Mouse (Mus musculus): ENCODE measurements around the gene Pik3r6. TPM values are rescaled to one million over a fixed set of nuclear protein-coding genes. Genes with fewer than 3 reads are reported as not detected.

Pik3r6 gene
- polyA plus RNA-seq, 1 experiment from 2014 or later = 0.79 TPM

DNA sequence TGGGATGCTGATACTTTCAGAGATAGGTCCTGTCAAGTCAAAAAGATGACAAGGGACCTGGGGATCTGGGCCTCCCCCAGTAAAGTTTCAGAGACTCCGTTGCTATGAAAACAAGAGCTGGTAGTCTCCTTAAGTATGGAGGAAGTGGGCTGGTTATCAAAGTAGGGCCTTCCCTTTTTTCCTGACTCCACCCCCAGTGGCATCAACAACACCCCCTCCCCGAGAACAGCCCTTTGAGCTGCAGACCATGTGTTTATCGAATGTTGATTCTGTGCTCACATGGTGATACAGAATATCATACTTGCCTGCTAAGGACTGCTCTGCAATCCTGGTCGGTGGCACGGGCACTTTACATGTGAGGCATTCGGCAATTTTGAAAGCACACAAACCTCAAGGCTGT lies 19.6 kb upstream of the Pik3r6 start:
- no peak for ATAC-seq (ENCODE audit: low read depth)
- no peak overlapping the region for H3K9ac ChIP-seq (replicated peaks; ENCODE audit: low read depth, low read length)
- no peaks in the 10 kb centered on the region for H3K27me3 ChIP-seq (ENCODE audit: control insufficient read depth, insufficient read depth, low read length)
- 82% methylated on average over 6 of the region's 6 CpGs for WGBS
- H3K4me3 ChIP-seq (ENCODE audit: low read depth, low read length) = no peak overlapping the region
- H3K4me1 ChIP-seq (ENCODE audit: control insufficient read depth, insufficient read depth, low read length) = no peaks in the 10 kb centered on the region
- no peaks in the 10 kb centered on the region for H3K9me3 ChIP-seq (ENCODE audit: control insufficient read depth, low read length)
- H3K36me3 ChIP-seq (ENCODE audit: control insufficient read depth, insufficient read depth, low read length) = no peaks in the 10 kb centered on the region
- no peak overlapping the region for H3K4me2 ChIP-seq (ENCODE audit: low read depth, low read length)
- H3K27ac ChIP-seq (ENCODE audit: low read depth, low read length) = no peak overlapping the region

GRCm38 (mm10) chr11:68484431-68484830 lies 18.4 kb upstream of the Pik3r6 start:
- Histone ChIP-seq H3K9me3 (ENCODE audit: control insufficient read depth, low read length) (no peaks in the 10 kb centered on the region), H3K36me3 (ENCODE audit: control insufficient read depth, insufficient read depth, low read length) (no peaks in the 10 kb centered on the region), H3K4me1 (ENCODE audit: control insufficient read depth, insufficient read depth, low read length) (no peaks in the 10 kb centered on the region), H3K4me3 (ENCODE audit: low read depth, low read length) (no peak overlapping the region), H3K27me3 (ENCODE audit: control insufficient read depth, insufficient read depth, low read length) (no peaks in the 10 kb centered on the region), H3K9ac (replicated peaks; ENCODE audit: low read depth, low read length) (no peak overlapping the region), H3K27ac (ENCODE audit: low read depth, low read length) (no peak overlapping the region), H3K4me2 (ENCODE audit: low read depth, low read length) (no peak overlapping the region)
- no peak for ATAC-seq (ENCODE audit: low read depth)
- 55% methylated on average over 3 of the region's 3 CpGs for WGBS

DNA sequence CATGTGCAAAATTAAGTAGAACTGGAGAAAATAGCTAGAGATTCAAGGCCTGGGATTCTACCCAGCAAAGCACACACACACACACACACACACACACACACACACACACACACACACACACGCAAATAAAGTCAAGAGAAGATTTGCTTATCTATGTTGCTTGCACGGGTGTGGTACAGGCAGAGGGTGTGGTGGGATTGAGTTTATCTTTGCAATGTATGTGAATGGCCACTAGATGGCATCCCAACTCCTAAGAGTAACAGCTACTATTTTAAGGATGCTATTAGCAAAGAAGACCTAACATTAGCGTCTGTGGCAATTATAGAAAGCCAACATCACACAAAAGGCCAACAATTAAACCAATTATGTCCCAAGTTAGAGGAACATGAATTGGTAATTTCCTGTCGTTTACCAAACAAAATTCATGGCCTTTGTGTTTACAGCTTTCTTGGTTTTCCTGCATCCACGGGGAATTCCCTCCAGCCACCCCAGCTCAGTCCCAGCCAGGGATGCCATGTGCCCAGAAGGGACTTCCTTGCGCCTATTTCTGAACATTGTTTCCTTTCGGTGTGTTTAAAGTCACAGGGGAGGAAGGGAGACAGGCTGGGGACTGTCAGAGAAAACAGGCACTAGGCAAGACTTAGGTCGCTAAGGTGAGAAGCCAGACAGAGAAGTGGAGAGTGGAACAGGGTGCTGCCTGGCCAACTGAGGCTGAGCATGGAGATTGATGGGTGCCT lies 17.4 kb upstream of the Pik3r6 start:
- no peaks in the 10 kb centered on the region for H3K4me1 ChIP-seq (ENCODE audit: control insufficient read depth, insufficient read depth, low read length)
- H3K9ac ChIP-seq (replicated peaks; ENCODE audit: low read depth, low read length) = no peak overlapping the region
- H3K27ac ChIP-seq (ENCODE audit: low read depth, low read length) = no peak overlapping the region
- no peak overlapping the region for H3K4me3 ChIP-seq (ENCODE audit: low read depth, low read length)
- no peak; the same call in 1 of the 2 replicates for ATAC-seq (ENCODE audit: low read depth)
- H3K27me3 ChIP-seq (ENCODE audit: control insufficient read depth, insufficient read depth, low read length) = no peaks in the 10 kb centered on the region
- no peaks in the 10 kb centered on the region for H3K36me3 ChIP-seq (ENCODE audit: control insufficient read depth, insufficient read depth, low read length)
- no peak overlapping the region for H3K4me2 ChIP-seq (ENCODE audit: low read depth, low read length)
- WGBS = 39% methylated on average over 8 of the region's 8 CpGs
- H3K9me3 ChIP-seq (ENCODE audit: control insufficient read depth, low read length) = no peaks in the 10 kb centered on the region

DNA sequence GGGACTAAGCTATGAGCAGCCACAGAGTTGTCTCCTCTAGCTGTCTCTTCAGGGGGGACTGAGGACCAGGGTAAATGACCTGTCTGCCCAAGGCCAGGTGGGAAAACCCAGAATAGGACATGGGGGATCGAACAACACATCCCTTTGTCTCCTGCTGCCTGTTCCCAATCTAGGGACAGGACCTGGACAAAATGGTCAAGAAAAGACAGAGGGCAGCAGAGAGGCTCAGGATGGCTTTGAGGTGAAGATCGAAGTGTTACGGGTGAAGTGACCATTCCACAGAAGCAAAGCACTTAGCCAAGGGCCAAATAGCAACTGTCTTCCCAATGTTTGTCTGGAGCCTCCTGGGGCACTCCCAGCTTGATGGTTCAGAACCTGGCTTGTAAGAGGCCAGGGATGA lies 16.7 kb upstream of the Pik3r6 start:
- H3K9ac ChIP-seq (replicated peaks; ENCODE audit: low read depth, low read length) = no peak overlapping the region
- no peak for ATAC-seq (ENCODE audit: low read depth)
- WGBS = 90% methylated on average over 3 of the region's 3 CpGs

GRCm38 (mm10) chr11:68487720-68488119 lies 15.1 kb upstream of the Pik3r6 start:
- no peaks in the 10 kb centered on the region for H3K9me3 ChIP-seq (ENCODE audit: control insufficient read depth, low read length)
- no peak overlapping the region for H3K27ac ChIP-seq (ENCODE audit: low read depth, low read length)
- WGBS = 88% methylated on average over 10 of the region's 10 CpGs

More for the DNA sequence above, 16.7 kb upstream of the Pik3r6 start:
- Histone ChIP-seq H3K4me3 (ENCODE audit: low read depth, low read length) (no peak overlapping the region), H3K27ac (ENCODE audit: low read depth, low read length) (no peak overlapping the region), H3K27me3 (ENCODE audit: control insufficient read depth, insufficient read depth, low read length) (no peaks in the 10 kb centered on the region), H3K4me2 (ENCODE audit: low read depth, low read length) (no peak overlapping the region), H3K36me3 (ENCODE audit: control insufficient read depth, insufficient read depth, low read length) (no peaks in the 10 kb centered on the region), H3K9me3 (ENCODE audit: control insufficient read depth, low read length) (no peaks in the 10 kb centered on the region), H3K4me1 (ENCODE audit: control insufficient read depth, insufficient read depth, low read length) (no peaks in the 10 kb centered on the region)

GRCm38 (mm10) chr11:68488256-68488824 lies 14.5 kb upstream of the Pik3r6 start:
- 79% methylated on average over 6 of the region's 6 CpGs for WGBS

More at GRCm38 (mm10) chr11:68487720-68488119, 15.1 kb upstream of the Pik3r6 start:
- no peaks in the 10 kb centered on the region for H3K4me1 ChIP-seq (ENCODE audit: control insufficient read depth, insufficient read depth, low read length)
- no peak overlapping the region for H3K4me2 ChIP-seq (ENCODE audit: low read depth, low read length)
- no peak for ATAC-seq (ENCODE audit: low read depth)
- no peak overlapping the region for H3K9ac ChIP-seq (replicated peaks; ENCODE audit: low read depth, low read length)
- no peak overlapping the region for H3K4me3 ChIP-seq (ENCODE audit: low read depth, low read length)
- H3K36me3 ChIP-seq (ENCODE audit: control insufficient read depth, insufficient read depth, low read length) = no peaks in the 10 kb centered on the region
- H3K27me3 ChIP-seq (ENCODE audit: control insufficient read depth, insufficient read depth, low read length) = no peaks in the 10 kb centered on the region

GRCm38 (mm10) chr11:68489236-68489635 lies 13.6 kb upstream of the Pik3r6 start:
- ATAC-seq (ENCODE audit: low read depth) = no peak
- H3K9ac ChIP-seq (replicated peaks; ENCODE audit: low read depth, low read length) = no peak overlapping the region
- no peak overlapping the region for H3K27ac ChIP-seq (ENCODE audit: low read depth, low read length)
- H3K27me3 ChIP-seq (ENCODE audit: control insufficient read depth, insufficient read depth, low read length) = no peaks in the 10 kb centered on the region
- 36% methylated on average over 2 of the region's 2 CpGs for WGBS
- H3K4me3 ChIP-seq (ENCODE audit: low read depth, low read length) = no peak overlapping the region
- no peaks in the 10 kb centered on the region for H3K36me3 ChIP-seq (ENCODE audit: control insufficient read depth, insufficient read depth, low read length)
- no peak overlapping the region for H3K4me2 ChIP-seq (ENCODE audit: low read depth, low read length)
- H3K4me1 ChIP-seq (ENCODE audit: control insufficient read depth, insufficient read depth, low read length) = no peaks in the 10 kb centered on the region
- H3K9me3 ChIP-seq (ENCODE audit: control insufficient read depth, low read length) = no peaks in the 10 kb centered on the region

More at GRCm38 (mm10) chr11:68488256-68488824, 14.5 kb upstream of the Pik3r6 start:
- no peaks in the 10 kb centered on the region for H3K4me1 ChIP-seq (ENCODE audit: control insufficient read depth, insufficient read depth, low read length)
- H3K4me3 ChIP-seq (ENCODE audit: low read depth, low read length) = no peak overlapping the region
- H3K27ac ChIP-seq (ENCODE audit: low read depth, low read length) = no peak overlapping the region
- no peaks in the 10 kb centered on the region for H3K27me3 ChIP-seq (ENCODE audit: control insufficient read depth, insufficient read depth, low read length)
- ATAC-seq (ENCODE audit: low read depth) = no peak
- no peak overlapping the region for H3K4me2 ChIP-seq (ENCODE audit: low read depth, low read length)
- H3K9ac ChIP-seq (replicated peaks; ENCODE audit: low read depth, low read length) = no peak overlapping the region
- no peaks in the 10 kb centered on the region for H3K36me3 ChIP-seq (ENCODE audit: control insufficient read depth, insufficient read depth, low read length)
- no peaks in the 10 kb centered on the region for H3K9me3 ChIP-seq (ENCODE audit: control insufficient read depth, low read length)

DNA sequence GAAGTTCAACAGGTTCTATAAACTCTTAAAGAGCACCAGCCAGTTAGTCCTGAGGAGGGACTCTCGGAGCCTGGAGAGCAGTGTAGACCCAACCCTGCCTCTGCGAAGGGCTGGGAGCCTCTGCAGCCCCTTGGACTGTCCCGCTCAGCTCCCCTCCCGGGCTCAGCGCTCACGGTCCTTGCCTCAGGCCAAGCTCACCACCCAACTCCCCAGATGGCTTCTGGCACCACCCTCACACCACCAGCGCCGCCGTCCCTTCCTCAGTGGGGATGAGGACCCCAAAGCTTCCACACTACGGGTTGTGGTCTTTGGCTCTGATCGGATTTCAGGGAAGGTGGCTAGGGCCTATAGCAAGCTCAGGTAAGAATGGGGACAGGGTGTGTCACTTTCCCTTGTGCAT lies 10.2 kb upstream of the Pik3r6 start:
- no peak overlapping the region for H3K27ac ChIP-seq (ENCODE audit: low read depth, low read length)
- no peaks in the 10 kb centered on the region for H3K27me3 ChIP-seq (ENCODE audit: control insufficient read depth, insufficient read depth, low read length)
- no peaks in the 10 kb centered on the region for H3K9me3 ChIP-seq (ENCODE audit: control insufficient read depth, low read length)
- H3K4me3 ChIP-seq (ENCODE audit: low read depth, low read length) = no peak overlapping the region
- H3K4me2 ChIP-seq (ENCODE audit: low read depth, low read length) = no peak overlapping the region
- WGBS = 90% methylated on average over 11 of the region's 11 CpGs
- no peak for ATAC-seq (ENCODE audit: low read depth)
- H3K9ac ChIP-seq (replicated peaks; ENCODE audit: low read depth, low read length) = no peak overlapping the region
- no peaks in the 10 kb centered on the region for H3K36me3 ChIP-seq (ENCODE audit: control insufficient read depth, insufficient read depth, low read length)
- no peaks in the 10 kb centered on the region for H3K4me1 ChIP-seq (ENCODE audit: control insufficient read depth, insufficient read depth, low read length)

- Histone ChIP-seq H3K4me3 (ENCODE audit: low read depth, low read length) (no peak overlapping the region), H3K9ac (replicated peaks; ENCODE audit: low read depth, low read length) (no peak overlapping the region), H3K36me3 (ENCODE audit: control insufficient read depth, insufficient read depth, low read length) (no peaks in the 10 kb centered on the region), H3K4me2 (ENCODE audit: low read depth, low read length) (no peak overlapping the region), H3K9me3 (ENCODE audit: control insufficient read depth, low read length) (no peaks in the 10 kb centered on the region), H3K27me3 (ENCODE audit: control insufficient read depth, insufficient read depth, low read length) (no peaks in the 10 kb centered on the region), H3K4me1 (ENCODE audit: control insufficient read depth, insufficient read depth, low read length) (no peaks in the 10 kb centered on the region), H3K27ac (ENCODE audit: low read depth, low read length) (no peak overlapping the region)
- ATAC-seq (ENCODE audit: low read depth) = no peak
- 89% methylated on average over 5 of the region's 5 CpGs for WGBS
Measured at GRCm38 (mm10) chr11:68493760-68494159, 9.1 kb upstream of the Pik3r6 start.
